Mouse (Mus musculus): ENCODE measurements at regions not wholly inside any gene's neighbourhood (a gene's known extent, or its start where the extent isn't known, plus 50 kb on each side); places are given as distances from the start of the nearest gene placed in this dataset.

GRCm38 (mm10) chr17:77961296-77961695, 238.8 kb upstream of the Crim1 start:
- DNase-seq (ENCODE audit: low read depth, low spot score), result no peak
- ChIA-PET POLR2A (no interaction called here), CTCF (interaction anchor here (0.9 kb wide), 2 partner anchors 10 to 14 kb away, joined by 3 read pairs; no protein-coding TSS in a partner anchor)
- TF ChIP-seq CTCF (IDR thresholded peaks at IDR 0.05), result no peak
- no peak for ATAC-seq
- in situ Hi-C loops (cut with MboI; ENCODE audit: low pct_unique_long_range_greater_than_20kb), result no loop called here
- peaks cover 4% of the 10 kb centered on the region for H3K27me3 ChIP-seq

DNA sequence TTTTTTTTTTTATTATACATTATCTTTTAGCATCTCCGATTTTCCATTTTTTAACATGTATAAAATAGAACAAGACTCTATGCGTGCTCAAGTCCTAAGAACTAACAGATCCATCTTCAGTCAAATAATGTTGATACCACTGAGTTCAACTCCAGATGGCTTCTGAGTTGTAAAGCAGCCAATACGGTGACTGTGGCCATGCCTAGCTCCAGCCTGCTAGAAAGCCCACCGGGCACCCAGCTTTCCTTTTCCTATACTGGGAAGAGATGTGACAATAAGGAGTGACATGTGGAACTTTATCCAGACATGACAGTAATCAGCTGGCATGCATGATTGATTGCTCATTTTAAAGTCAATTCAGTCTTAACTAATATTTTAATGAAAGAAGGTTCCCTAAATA, 236.7 kb upstream of the Crim1 start:
- no peak for ATAC-seq
- H3K27me3 ChIP-seq, result peaks cover 5% of the 10 kb centered on the region
- no peak for TF ChIP-seq CTCF (IDR thresholded peaks at IDR 0.05)
- in situ Hi-C loops (cut with MboI; ENCODE audit: low pct_unique_long_range_greater_than_20kb), result no loop called here
- POLR2A ChIA-PET, result no interaction called here
- DNase-seq (ENCODE audit: low read depth, low spot score), result no peak
- CTCF ChIA-PET, result no interaction called here

DNA sequence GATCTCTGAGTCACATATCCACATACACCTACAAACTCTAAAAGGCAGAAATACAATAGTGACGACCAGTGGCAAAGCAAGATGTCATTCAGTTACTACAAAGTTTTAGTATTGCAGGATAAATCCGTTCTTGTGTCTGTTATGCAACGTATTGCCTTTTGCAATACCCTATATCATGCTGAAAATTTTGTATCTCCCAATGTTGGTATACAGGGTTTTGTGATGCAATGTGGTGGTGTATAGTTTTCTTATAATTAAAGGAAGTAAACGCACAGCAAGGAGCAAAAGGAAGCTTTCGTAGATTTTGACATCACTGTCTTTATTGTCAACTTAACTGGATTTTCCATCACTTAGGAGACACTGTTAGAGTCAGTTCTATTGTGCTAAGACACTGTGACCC, 231.5 kb upstream of the Crim1 start:
- no peak for TF ChIP-seq CTCF (IDR thresholded peaks at IDR 0.05)
- DNase-seq (ENCODE audit: low read depth, low spot score) (no peak), ATAC-seq (no peak)
- peaks cover 17% of the 10 kb centered on the region for H3K27me3 ChIP-seq
- ChIA-PET POLR2A (no interaction called here), CTCF (interaction anchor here (1.1 kb wide), 1 partner anchor 11 kb away, joined by 3 read pairs; no protein-coding TSS in a partner anchor)
- in situ Hi-C loops (cut with MboI; ENCODE audit: low pct_unique_long_range_greater_than_20kb), result no loop called here

- POLR2A ChIA-PET, result no interaction called here
- TF ChIP-seq CTCF (IDR thresholded peaks at IDR 0.05), result no peak
These were observed 230.9 kb upstream of the Crim1 start for GRCm38 (mm10) chr17:77969187-77969586.

More at GRCm38 (mm10) chr17:77969187-77969586, 230.9 kb upstream of the Crim1 start:
- ATAC-seq (no peak), DNase-seq (ENCODE audit: low read depth, low spot score) (no peak)
- CTCF ChIA-PET, result interaction anchor here (1.1 kb wide), 1 partner anchor 11 kb away, joined by 3 read pairs; no protein-coding TSS in a partner anchor
- in situ Hi-C loops (cut with MboI; ENCODE audit: low pct_unique_long_range_greater_than_20kb), result no loop called here
- H3K27me3 ChIP-seq, result peaks cover 17% of the 10 kb centered on the region

Measured in Patski (cell line).